Mouse (Mus musculus) heart, embryonic 15.5 days (tissue): ENCODE data around the gene Nudt19. TPM values are rescaled to one million over a fixed set of nuclear protein-coding genes. Genes with fewer than 3 reads are reported as not detected.

Source experiments
- ATAC-seq: fragments of 200-750 bp; cut with Nextera tagmentation; replicated peaks from 2 replicates; pipeline ENCODE4 v1.8.0; 2017; ENCODE audit warnings: low read depth, moderate TSS enrichment; ENCODE audit not compliant: insufficient number of reproducible peaks, insufficient read depth, low FRiP score
- H3K27ac ChIP-seq: fragments of 300-500 bp; sonication (generic); 2 replicates; pipeline ENCODE4 v1.5.1; 2015; ENCODE audit warnings: mild to moderate bottlenecking, inconsistent platforms
- H3K27me3 ChIP-seq: fragments of 300-500 bp; sonication (generic); 2 replicates; pipeline ENCODE4 v1.6.1; 2015; ENCODE audit warnings: inconsistent platforms
- H3K36me3 ChIP-seq: fragments of 300-500 bp; sonication (generic); 2 replicates; pipeline ENCODE4 v1.6.1; 2015; ENCODE audit warnings: mild to moderate bottlenecking, inconsistent platforms
- H3K4me1 ChIP-seq: fragments of 300-500 bp; sonication (generic); replicated peaks from 2 replicates; pipeline ENCODE4 v1.6.1; 2015; ENCODE audit warnings: inconsistent platforms
- H3K4me2 ChIP-seq: fragments of 300-500 bp; sonication (generic); 2 replicates; pipeline ENCODE4 v1.6.1; 2015; ENCODE audit warnings: inconsistent platforms, mild to moderate bottlenecking, moderate library complexity
- H3K4me3 ChIP-seq: fragments of 300-500 bp; sonication (generic); 2 replicates; pipeline ENCODE4 v1.5.1; 2015; ENCODE audit warnings: mild to moderate bottlenecking, inconsistent platforms
- H3K9ac ChIP-seq: fragments of 300-500 bp; sonication (generic); 2 replicates; pipeline ENCODE4 v1.6.1; 2015; ENCODE audit warnings: mild to moderate bottlenecking, inconsistent platforms
- H3K9me3 ChIP-seq: fragments of 300-500 bp; sonication (generic); replicated peaks from 2 replicates; pipeline ENCODE4 v1.6.1; 2016; ENCODE audit warnings: inconsistent platforms
- WGBS: fragments of 180-500 bp; shearing (Covaris S2); methylation state at CpG from one replicate; pipeline ENCODE4 v1.1.7; 2015; ENCODE audit warnings: mixed read lengths; 5-methylcytosine and 5-hydroxymethylcytosine counted together
- polyA plus RNA-seq: library from polyadenylated mRNA; unstranded; fragments of >200 nt; fragmentation: Nextera tagmentation; extraction: Ambion mirVana; gene quantifications from 2 replicates; pipeline ENCODE4 v1.2.1, GENCODE M21; 2015

The Nudt19 gene
- polyA plus RNA-seq: 109 and 115 TPM in 2 replicates

- Histone ChIP-seq H3K4me1 (peaks cover 15% of the 10 kb centered on the region; the same call in 1 of the 2 replicates), H3K9ac (peak within 1 kb of the TSS; percentile 86), H3K9me3 (no peaks in the 10 kb centered on the region), H3K27me3 (no peaks in the 10 kb centered on the region), H3K27ac (peak within 1 kb of the TSS; percentile 98), H3K4me2 (peak within 1 kb of the TSS; percentile 97), H3K4me3 (peak within 1 kb of the TSS; percentile 86), H3K36me3 (peaks cover 6% of the 10 kb centered on the region; the same call in 1 of the 2 replicates)
- no peak for ATAC-seq
- 62% methylated on average over 4 of the region's 4 CpGs for WGBS
Measured at GRCm38 (mm10) chr7:35556205-35556603, at the start of gene Nudt19. TSS of gene Nudt19 (minus strand) at chr7:35556304.

DNA sequence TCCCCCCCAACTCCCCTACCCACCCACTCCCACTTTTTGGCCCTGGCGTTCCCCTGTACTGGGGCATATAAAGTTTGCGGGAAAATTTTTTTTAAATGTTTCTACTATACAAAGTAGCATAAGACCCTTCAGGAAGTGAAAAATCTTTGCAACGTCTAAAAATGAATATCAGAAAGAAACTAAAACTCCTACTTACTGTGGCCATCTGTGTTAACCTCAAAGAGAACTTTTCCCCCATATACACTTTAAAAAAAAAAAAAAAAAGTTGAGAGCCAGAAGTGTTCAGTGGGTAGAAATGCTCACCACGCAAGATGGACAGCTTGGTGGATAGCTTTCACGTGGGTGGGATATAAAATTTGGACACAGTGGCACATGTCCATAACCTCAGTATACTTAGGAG is 46.7 kb upstream of the Nudt19 start:
- H3K36me3 ChIP-seq: peaks cover 33% of the 10 kb centered on the region
- no peak for ATAC-seq

GRCm38 (mm10) chr7:35601106-35601505 is 45.0 kb upstream of the Nudt19 start:
- Histone ChIP-seq H3K27ac (no peak overlapping the region), H3K9me3 (no peaks in the 10 kb centered on the region), H3K27me3 (no peaks in the 10 kb centered on the region), H3K9ac (no peak overlapping the region), H3K36me3 (peaks cover 22% of the 10 kb centered on the region), H3K4me3 (no peak overlapping the region), H3K4me2 (no peak overlapping the region), H3K4me1 (no peaks in the 10 kb centered on the region)
- WGBS: 74% methylated on average over 6 of the region's 6 CpGs
- ATAC-seq: no peak

More for the DNA sequence above, 46.7 kb upstream of the Nudt19 start:
- WGBS: 93% methylated on average over 5 of the region's 5 CpGs
- Histone ChIP-seq H3K4me2 (no peak overlapping the region), H3K9ac (no peak overlapping the region), H3K27me3 (no peaks in the 10 kb centered on the region), H3K9me3 (no peaks in the 10 kb centered on the region), H3K27ac (no peak overlapping the region), H3K4me3 (no peak overlapping the region), H3K4me1 (no peaks in the 10 kb centered on the region)

DNA sequence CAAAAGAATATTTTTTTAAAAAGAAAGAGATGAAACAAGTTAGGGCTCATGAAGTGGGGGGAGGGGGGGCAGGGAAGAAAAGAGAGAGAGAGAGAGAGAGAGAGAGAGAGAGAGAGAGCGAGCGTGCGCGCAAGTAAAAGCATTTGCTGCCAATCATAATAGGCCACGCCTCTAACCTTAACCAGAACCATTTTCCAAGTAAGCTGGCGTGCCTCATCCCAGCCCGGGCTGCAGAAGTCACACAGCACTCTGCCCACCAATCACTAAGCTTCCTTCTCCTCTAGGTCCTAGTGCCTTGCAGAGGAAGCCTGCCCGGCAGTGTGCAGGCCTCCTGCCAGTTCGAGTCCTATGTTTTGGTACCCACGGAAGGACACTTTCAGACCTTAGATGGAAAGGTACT is 43.9 kb upstream of the Nudt19 start:
- Histone ChIP-seq H3K4me1 (no peaks in the 10 kb centered on the region), H3K4me2 (no peak overlapping the region), H3K9ac (no peak overlapping the region), H3K27me3 (no peaks in the 10 kb centered on the region), H3K9me3 (no peaks in the 10 kb centered on the region), H3K4me3 (no peak overlapping the region), H3K36me3 (peaks cover 26% of the 10 kb centered on the region), H3K27ac (no peak overlapping the region)
- ATAC-seq: no peak
- 83% methylated on average over 10 of the region's 10 CpGs for WGBS

DNA sequence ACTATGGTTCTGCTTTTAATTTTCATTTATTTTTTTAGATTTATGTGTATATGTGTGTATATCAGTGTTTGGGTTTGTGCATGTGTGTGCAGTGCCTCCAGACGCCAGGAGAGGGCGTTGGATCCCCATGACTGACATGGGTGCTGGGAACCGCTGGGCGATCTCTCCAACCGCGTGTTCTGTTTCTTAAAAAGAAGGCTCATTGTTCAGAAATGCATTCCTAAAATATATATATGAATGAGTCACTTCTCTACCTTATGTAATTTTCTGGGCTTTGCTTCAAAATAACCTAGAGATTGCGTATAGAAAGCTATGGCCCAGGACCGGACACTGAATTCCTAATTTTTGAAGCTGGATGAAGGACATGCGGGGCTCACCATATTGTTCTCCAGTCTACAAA is 43.4 kb upstream of the Nudt19 start:
- Histone ChIP-seq H3K36me3 (peaks cover 30% of the 10 kb centered on the region), H3K4me2 (no peak overlapping the region), H3K9me3 (no peaks in the 10 kb centered on the region), H3K27ac (no peak overlapping the region), H3K4me1 (no peaks in the 10 kb centered on the region), H3K27me3 (no peaks in the 10 kb centered on the region), H3K9ac (no peak overlapping the region), H3K4me3 (no peak overlapping the region)
- ATAC-seq: no peak
- 87% methylated on average over 9 of the region's 9 CpGs for WGBS

DNA sequence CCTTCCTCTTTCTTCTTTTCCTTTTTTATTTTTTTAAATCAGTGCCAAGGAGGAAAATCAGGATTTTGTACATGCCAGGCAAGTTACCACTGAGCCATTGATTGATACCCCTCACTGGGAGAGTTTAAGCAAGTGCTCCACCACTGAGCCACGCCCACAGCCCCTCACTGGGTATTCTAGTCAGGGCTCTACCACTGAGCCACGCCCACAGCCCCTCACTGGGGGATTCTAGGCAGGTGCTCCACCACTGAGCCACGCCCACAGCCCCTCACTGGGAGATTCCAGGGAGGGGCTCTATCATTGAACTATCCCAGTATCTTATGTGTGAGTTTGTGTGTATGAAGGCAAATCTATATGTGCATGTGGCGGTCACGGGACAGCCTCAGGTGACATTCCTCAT is 38.2 kb upstream of the Nudt19 start:
- no peak overlapping the region for H3K4me3 ChIP-seq
- no peak overlapping the region for H3K27ac ChIP-seq
- no peak overlapping the region for H3K4me2 ChIP-seq
- WGBS: 88% methylated on average over 5 of the region's 5 CpGs
- peaks cover 32% of the 10 kb centered on the region for H3K36me3 ChIP-seq
- ATAC-seq: no peak
- no peak overlapping the region for H3K9ac ChIP-seq
- H3K4me1 ChIP-seq: no peaks in the 10 kb centered on the region
- no peaks in the 10 kb centered on the region for H3K9me3 ChIP-seq
- no peaks in the 10 kb centered on the region for H3K27me3 ChIP-seq

DNA sequence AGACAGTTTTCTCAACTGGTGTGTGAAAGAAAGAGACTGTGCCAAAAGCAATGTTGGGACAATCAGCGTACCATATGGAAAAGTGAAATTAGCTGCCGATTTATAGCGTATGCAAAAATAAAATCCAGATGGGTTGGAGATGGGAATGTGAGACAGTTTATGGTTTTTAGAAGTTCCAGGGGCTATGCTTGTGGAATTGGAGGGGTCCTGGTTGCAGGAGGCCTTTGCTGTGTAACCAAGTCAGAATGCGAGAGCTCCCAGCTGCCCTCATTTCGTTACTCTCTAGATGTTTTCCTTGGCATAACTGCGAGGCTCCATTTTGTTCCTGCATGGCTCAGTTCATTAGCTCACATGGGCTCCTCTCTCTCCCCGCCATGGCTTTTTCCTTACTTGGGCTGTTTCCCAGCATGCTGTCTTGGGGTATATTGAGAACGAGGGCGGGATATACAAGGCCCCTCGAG is 34.7 kb upstream of the Nudt19 start:
- Histone ChIP-seq H3K9ac (no peak overlapping the region), H3K27me3 (no peaks in the 10 kb centered on the region), H3K4me1 (peaks cover 14% of the 10 kb centered on the region), H3K27ac (peak overlapping the region; percentile 25; the same call in 1 of the 2 replicates), H3K4me2 (no peak overlapping the region), H3K9me3 (no peaks in the 10 kb centered on the region), H3K4me3 (no peak overlapping the region), H3K36me3 (peaks cover 27% of the 10 kb centered on the region)
- ATAC-seq: no peak
- WGBS: 79% methylated on average over 10 of the region's 10 CpGs

- Histone ChIP-seq H3K9ac (no peak overlapping the region), H3K4me3 (no peak overlapping the region), H3K27ac (no peak overlapping the region), H3K4me2 (no peak overlapping the region), H3K27me3 (peaks cover 4% of the 10 kb centered on the region), H3K9me3 (no peaks in the 10 kb centered on the region), H3K36me3 (peaks cover 22% of the 10 kb centered on the region), H3K4me1 (peaks cover 19% of the 10 kb centered on the region)
- ATAC-seq: no peak
- 80% methylated on average over 5 of the region's 7 CpGs for WGBS
Measured at GRCm38 (mm10) chr7:35589485-35589884, 33.4 kb upstream of the Nudt19 start.

DNA sequence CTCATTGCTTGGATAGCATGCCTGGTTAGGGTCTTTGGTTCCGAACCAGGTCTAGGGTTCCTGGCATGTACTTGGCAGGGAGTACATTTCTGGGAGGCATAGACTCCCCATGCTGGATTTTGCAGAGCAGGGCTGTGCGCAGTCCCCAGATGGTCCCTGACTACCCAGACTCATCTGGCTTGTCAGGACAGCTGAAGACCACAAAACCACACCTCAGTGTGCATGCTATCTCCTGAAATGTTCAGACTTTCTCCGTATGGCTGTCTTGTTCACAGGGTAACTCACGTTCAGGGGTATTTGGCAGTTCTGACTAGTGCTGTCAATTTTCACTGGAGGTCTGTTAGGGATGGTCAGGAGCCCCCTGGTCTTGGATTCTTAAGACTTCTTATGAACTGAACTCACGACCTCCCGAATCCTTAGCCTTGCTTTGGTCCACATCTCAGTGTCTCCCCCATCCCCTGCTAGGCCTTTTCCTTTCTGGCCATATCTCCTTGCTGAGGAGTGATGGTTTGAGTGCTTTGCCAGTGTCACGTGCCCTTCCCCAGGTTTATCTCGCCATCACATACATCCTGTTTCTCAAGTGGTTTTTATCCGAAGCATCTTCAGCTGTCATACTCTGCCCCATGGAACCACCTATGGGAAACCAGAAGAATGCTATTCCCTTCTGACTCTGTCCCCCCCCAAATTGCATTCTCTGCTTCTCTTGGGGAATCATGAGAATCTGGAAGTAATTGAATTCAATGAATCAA is 32.8 kb upstream of the Nudt19 start:
- Histone ChIP-seq H3K9ac (no peak overlapping the region), H3K27ac (no peak overlapping the region), H3K36me3 (peaks cover 20% of the 10 kb centered on the region), H3K4me2 (no peak overlapping the region), H3K9me3 (no peaks in the 10 kb centered on the region), H3K27me3 (peaks cover 10% of the 10 kb centered on the region), H3K4me1 (peaks cover 24% of the 10 kb centered on the region), H3K4me3 (no peak overlapping the region)
- no peak for ATAC-seq
- 67% methylated on average over 9 of the region's 9 CpGs for WGBS

GRCm38 (mm10) chr7:35587728-35588127 is 31.6 kb upstream of the Nudt19 start:
- 73% methylated on average over 5 of the region's 5 CpGs for WGBS
- peaks cover 21% of the 10 kb centered on the region for H3K27me3 ChIP-seq
- no peak for ATAC-seq
- no peaks in the 10 kb centered on the region for H3K9me3 ChIP-seq
- no peak overlapping the region for H3K4me2 ChIP-seq
- peaks cover 29% of the 10 kb centered on the region for H3K4me1 ChIP-seq
- H3K4me3 ChIP-seq: no peak overlapping the region
- H3K36me3 ChIP-seq: peaks cover 11% of the 10 kb centered on the region
- no peak overlapping the region for H3K9ac ChIP-seq
- H3K27ac ChIP-seq: no peak overlapping the region

DNA sequence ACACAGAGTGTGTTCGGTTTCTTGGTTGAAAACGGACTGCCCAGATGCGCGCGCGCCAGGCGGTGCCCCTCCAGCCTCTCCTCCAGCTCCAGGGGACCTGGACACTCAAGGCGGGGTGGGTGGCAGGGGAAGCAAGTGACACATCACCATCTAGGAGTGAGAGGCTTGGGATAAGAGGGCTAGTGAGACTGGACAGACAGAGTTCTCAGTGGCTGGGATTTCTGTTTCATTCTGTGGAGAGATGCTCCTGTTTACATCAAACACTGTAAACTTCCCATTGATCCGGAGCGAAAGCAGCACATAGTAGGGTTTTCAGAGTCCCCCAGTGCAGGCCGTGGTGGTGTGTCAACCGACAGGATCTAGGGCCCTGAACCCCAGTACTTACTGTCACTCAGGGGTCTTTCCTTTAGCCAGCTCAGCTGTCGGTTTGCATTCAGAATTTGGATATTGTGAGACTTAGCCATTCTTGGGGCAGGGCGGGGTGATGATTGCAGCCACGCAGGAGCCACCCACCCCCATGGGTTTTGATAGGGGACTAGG is 30.9 kb upstream of the Nudt19 start:
- WGBS: 18% methylated on average over 15 of the region's 15 CpGs
- peaks cover 29% of the 10 kb centered on the region for H3K4me1 ChIP-seq
- H3K27ac ChIP-seq: no peak overlapping the region
- peak overlapping the region; percentile 99 for H3K4me2 ChIP-seq
- peak overlapping the region; percentile 73 for H3K4me3 ChIP-seq
- H3K9ac ChIP-seq: peak overlapping the region; percentile 79
- no peak for ATAC-seq
- H3K36me3 ChIP-seq: peaks cover 5% of the 10 kb centered on the region
- H3K9me3 ChIP-seq: no peaks in the 10 kb centered on the region
- peaks cover 26% of the 10 kb centered on the region for H3K27me3 ChIP-seq
